Mouse (Mus musculus): ENCODE measurements around the gene Egf.

Gene Egf

GRCm38 (mm10) chr3:129723311-129723710 is 31.8 kb downstream of the Egf start:
- DNase-seq (ENCODE audit: low read depth, low spot score) = no peak

- DNase-seq (ENCODE audit: low read depth, low spot score) = no peak
These were observed 40.5 kb downstream of the Egf start for GRCm38 (mm10) chr3:129714542-129715145.

- peak; percentile 46 for DNase-seq (ENCODE audit: low read depth, low spot score)
These were observed 47.0 kb downstream of the Egf start for GRCm38 (mm10) chr3:129708157-129708556.

GRCm38 (mm10) chr3:129698882-129699281 is 56.2 kb downstream of the Egf start:
- no peak for DNase-seq (ENCODE audit: low read depth, low spot score)

GRCm38 (mm10) chr3:129698365-129698764 is 56.8 kb downstream of the Egf start:
- DNase-seq (ENCODE audit: low read depth, low spot score) = no peak

GRCm38 (mm10) chr3:129697691-129698090 is 57.4 kb downstream of the Egf start:
- DNase-seq (ENCODE audit: low read depth, low spot score) = no peak

- DNase-seq (ENCODE audit: low read depth, low spot score) = no peak
These were observed 59.2 kb downstream of the Egf start for GRCm38 (mm10) chr3:129695943-129696342.

GRCm38 (mm10) chr3:129693581-129693980 is 61.5 kb downstream of the Egf start:
- DNase-seq (ENCODE audit: low read depth, low spot score) = no peak

GRCm38 (mm10) chr3:129692816-129693215 is 62.3 kb downstream of the Egf start:
- no peak for DNase-seq (ENCODE audit: low read depth, low spot score)

GRCm38 (mm10) chr3:129687429-129687828 is 67.7 kb downstream of the Egf start:
- DNase-seq (ENCODE audit: low read depth, low spot score) = no peak

- DNase-seq (ENCODE audit: low read depth, low spot score) = peak; percentile 61
These were observed 68.3 kb downstream of the Egf start for GRCm38 (mm10) chr3:129686698-129687333.

- no peak for DNase-seq (ENCODE audit: low read depth, low spot score)
These were observed 68.9 kb downstream of the Egf start for GRCm38 (mm10) chr3:129686196-129686595.

- DNase-seq (ENCODE audit: low read depth, low spot score) = no peak
These were observed 71.9 kb downstream of the Egf start for GRCm38 (mm10) chr3:129683060-129683679.

- DNase-seq (ENCODE audit: low read depth, low spot score) = no peak
These were observed 72.7 kb downstream of the Egf start for GRCm38 (mm10) chr3:129682389-129682788.

GRCm38 (mm10) chr3:129681841-129682240 is 73.3 kb downstream of the Egf start:
- no peak for DNase-seq (ENCODE audit: low read depth, low spot score)

- no peak for DNase-seq (ENCODE audit: low read depth, low spot score)
These were observed 74.9 kb downstream of the Egf start for GRCm38 (mm10) chr3:129680258-129680657.

- DNase-seq (ENCODE audit: low read depth, low spot score) = no peak
These were observed 79.2 kb downstream of the Egf start for GRCm38 (mm10) chr3:129675923-129676322.

- no peak for DNase-seq (ENCODE audit: low read depth, low spot score)
These were observed 91.2 kb downstream of the Egf start for GRCm38 (mm10) chr3:129663906-129664305.

- no peak for DNase-seq (ENCODE audit: low read depth, low spot score)
These were observed 96.3 kb downstream of the Egf start for GRCm38 (mm10) chr3:129658776-129659175.

GRCm38 (mm10) chr3:129657775-129658174 is 97.3 kb downstream of the Egf start:
- DNase-seq (ENCODE audit: low read depth, low spot score) = no peak

GRCm38 (mm10) chr3:129657222-129657621 is 97.9 kb downstream of the Egf start:
- no peak for DNase-seq (ENCODE audit: low read depth, low spot score)

- DNase-seq (ENCODE audit: low read depth, low spot score) = no peak
These were observed 98.6 kb downstream of the Egf start for GRCm38 (mm10) chr3:129656540-129656939.

- DNase-seq (ENCODE audit: low read depth, low spot score) = no peak
These were observed 102.6 kb downstream of the Egf start for GRCm38 (mm10) chr3:129652476-129652875.

All from embryo, embryonic 11.5 days (tissue).